Comparison of ENCODE assay signal across 8 mouse cellular contexts in genomic region chr7:131966916-131967494, GRCm38 (mm10). TPM values are rescaled to one million over a fixed set of nuclear protein-coding genes. Genes with fewer than 3 reads are reported as not detected.
A peak's percentile ranks its signal among the peaks of the same experiment; 100 is the strongest.
DNase-seq lines count a peak whose midpoint lies in the region; ATAC-seq and TF ChIP-seq lines count a peak whose summit lies in the region.

No protein-coding gene starts in this region.

- H3K4me2 ChIP-seq in forebrain, embryonic 16.5 days (ENCODE audit: low read length): peak overlapping the region; percentile 70
- peak overlapping the region; percentile 30; the same call in 1 of the 2 replicates for H3K4me2 ChIP-seq in limb, embryonic 14.5 days (replicated peaks; ENCODE audit: low read depth, low read length, severe bottlenecking)

- peak overlapping the region; percentile 77 for H3K9ac ChIP-seq in forebrain, embryonic 16.5 days (replicated peaks; ENCODE audit: low read depth, low read length)
- no peak overlapping the region for H3K9ac ChIP-seq in limb, embryonic 14.5 days (ENCODE audit: low read depth, low read length, severe bottlenecking)

- no peak for TF ChIP-seq POLR2A in limb, embryonic 14.5 days (IDR thresholded peaks at IDR 0.05; ENCODE audit: borderline replicate concordance, extremely low read depth, insufficient read depth, insufficient read length)

- no peaks in the 10 kb centered on the region for H3K36me3 ChIP-seq in forebrain, embryonic 16.5 days (ENCODE audit: control insufficient read depth, insufficient read depth)
- H3K36me3 ChIP-seq in limb, embryonic 14.5 days (ENCODE audit: control insufficient read depth, insufficient read depth, low read length): no peaks in the 10 kb centered on the region

- peaks cover 20% of the 10 kb centered on the region for H3K4me1 ChIP-seq in forebrain, embryonic 16.5 days (replicated peaks; ENCODE audit: control insufficient read depth, insufficient read depth, low read length)
- no peaks in the 10 kb centered on the region for H3K4me1 ChIP-seq in limb, embryonic 14.5 days (ENCODE audit: control insufficient read depth, insufficient read depth, low read length)

- no peaks in the 10 kb centered on the region for H3K9me3 ChIP-seq in forebrain, embryonic 16.5 days (ENCODE audit: control insufficient read depth, low read length)
- no peaks in the 10 kb centered on the region for H3K9me3 ChIP-seq in limb, embryonic 14.5 days (ENCODE audit: control insufficient read depth, low read length)

- DNase-seq in thymus, postnatal 4 days: peak; percentile 10
- no peak for DNase-seq in thymus, postnatal 14 days
- DNase-seq in limb, embryonic 14.5 days (ENCODE audit: low spot score): peak; percentile 6
- DNase-seq in right cerebral cortex, postnatal 36 days (ENCODE audit: low spot score in 2 of 2): peak; percentile 36 to 48
- DNase-seq in kidney, postnatal 36 days: no peak
- DNase-seq in gastrocnemius, adult 18-20 months (ENCODE audit: low spot score): no peak

- H3K27me3 ChIP-seq in forebrain, embryonic 16.5 days (replicated peaks; ENCODE audit: control insufficient read depth, insufficient read depth, low read length): peaks cover 26% of the 10 kb centered on the region
- H3K27me3 ChIP-seq in limb, embryonic 14.5 days (ENCODE audit: control insufficient read depth, insufficient read depth, low read length): peaks cover 46% of the 10 kb centered on the region

- peak overlapping the region; percentile 58 for H3K4me3 ChIP-seq in forebrain, embryonic 16.5 days (replicated peaks; ENCODE audit: low read length)
- peak overlapping the region; percentile 7 for H3K4me3 ChIP-seq in limb, embryonic 14.5 days (replicated peaks; ENCODE audit: low read length)

- peak; percentile 49 for ATAC-seq in forebrain, embryonic 16.5 days
- no peak; the same call in 1 of the 2 replicates for ATAC-seq in limb, embryonic 14.5 days (ENCODE audit: low FRiP score, low read depth)
- ATAC-seq in activated CD4-positive, CD25-positive, alpha-beta regulatory T cell, adult 4 months: no peak

- peak overlapping the region; percentile 84 for H3K27ac ChIP-seq in forebrain, embryonic 16.5 days (ENCODE audit: low read length)
- H3K27ac ChIP-seq in limb, embryonic 14.5 days (replicated peaks; ENCODE audit: low read depth, low read length): no peak overlapping the region

- 5% methylated on average over 57 of the region's 57 CpGs for WGBS in forebrain, embryonic 16.5 days
- WGBS in limb, embryonic 14.5 days: 6% methylated on average over 37 of the region's 57 CpGs

RNA-seq across cellular contexts. Expression of gene Gpr26, which starts 0.7 kb away (rescaled TPM):
- 2.2 and 3.1 TPM in 2 replicates for polyA plus RNA-seq in forebrain, embryonic 16.5 days (2015; fragmentation: Nextera tagmentation; extraction: Ambion mirVana)
- polyA plus RNA-seq in limb, embryonic 14.5 days (2012; rRNA removed): 0.01 and 0.03 TPM in 2 replicates
- polyA plus RNA-seq in limb, embryonic 14.5 days (2014; fragmentation: Nextera tagmentation; extraction: Ambion mirVana): not detected in 2 replicates
- polyA plus RNA-seq in activated CD4-positive, CD25-positive, alpha-beta regulatory T cell, adult 4 months (2017; shearing (Covaris generic)): not detected
- total RNA-seq in gastrocnemius, adult 18-20 months (2021): not detected

Comparison
In these comparisons a context has a peak if more than half of its experiments do, and no peak if none do; other contexts are left out.
1. DNase-seq: peak in thymus, postnatal 4 days (single experiment), limb, embryonic 14.5 days (single experiment) and right cerebral cortex, postnatal 36 days (2 of 2); none in thymus, postnatal 14 days (single experiment), kidney, postnatal 36 days (0 of 2) and gastrocnemius, adult 18-20 months (single experiment).